Mouse (Mus musculus) intestine, postnatal 0 days (tissue): ENCODE measurements at regions not wholly inside any gene's neighbourhood (a gene's known extent, or its start where the extent isn't known, plus 50 kb on each side); places are given as distances from the start of the nearest gene placed in this dataset.

Experiments
- ATAC-seq: fragments of 200-750 bp; cut with Nextera tagmentation; 2 replicates; pipeline ENCODE4 v1.8.0; 2017; ENCODE audit warnings: mild to moderate bottlenecking, moderate TSS enrichment, moderate library complexity
- H3K27ac ChIP-seq: fragments of 300-500 bp; sonication (generic); 2 replicates; pipeline ENCODE4 v1.5.1; 2014; ENCODE audit warnings: mild to moderate bottlenecking, low read depth, low read length, moderate library complexity
- H3K27me3 ChIP-seq: fragments of 300-500 bp; sonication (generic); replicated peaks from 2 replicates; pipeline ENCODE4 v1.6.1; 2014; ENCODE audit warnings: low read length, mixed read lengths; ENCODE audit not compliant: control insufficient read depth, insufficient read depth
- H3K36me3 ChIP-seq: fragments of 300-500 bp; sonication (generic); 2 replicates; pipeline ENCODE4 v1.6.1; 2014; ENCODE audit warnings: mild to moderate bottlenecking, moderate library complexity; ENCODE audit not compliant: control insufficient read depth, insufficient read depth
- H3K4me1 ChIP-seq: fragments of 300-500 bp; sonication (generic); replicated peaks from 2 replicates; pipeline ENCODE4 v1.6.1; 2014; ENCODE audit warnings: antibody characterized with exemption, low read length, mixed read lengths; ENCODE audit not compliant: control insufficient read depth, insufficient read depth
- H3K4me2 ChIP-seq: fragments of 300-500 bp; sonication (generic); replicated peaks from 2 replicates; pipeline ENCODE4 v1.6.1; 2014; ENCODE audit warnings: low read depth, mild to moderate bottlenecking, moderate library complexity
- H3K4me3 ChIP-seq: fragments of 300-500 bp; sonication (generic); 2 replicates; pipeline ENCODE4 v1.5.1; 2014; ENCODE audit warnings: low read depth, low read length
- H3K9ac ChIP-seq: fragments of 300-500 bp; sonication (generic); 2 replicates; pipeline ENCODE4 v1.6.1; 2014; ENCODE audit warnings: mild to moderate bottlenecking, low read depth, low read length
- H3K9me3 ChIP-seq: fragments of 300-500 bp; sonication (generic); 2 replicates; pipeline ENCODE4 v1.6.1; 2016; ENCODE audit warnings: mixed run types; ENCODE audit not compliant: control insufficient read depth
- CTCF ChIP-seq: sonication (generic); IDR thresholded peaks from 2 replicates; pipeline ENCODE4 v1.5.1; 2016; ENCODE audit warnings: low read depth, mild to moderate bottlenecking, control low read depth, antibody characterized with exemption, moderate library complexity
- WGBS: fragments of 180-500 bp; shearing (Covaris S2); extraction: QIAGEN DNeasy Blood & Tissue Kit; methylation state at CpG from one replicate; pipeline ENCODE4 v1.1.7; 2014; 5-methylcytosine and 5-hydroxymethylcytosine counted together

GRCm38 (mm10) chr12:106872966-106873730, 615.3 kb upstream of the 3110018I06Rik start:
- WGBS, result 86% methylated on average over 11 of the region's 11 CpGs
- Histone ChIP-seq H3K9ac (no peak overlapping the region), H3K27me3 (no peaks in the 10 kb centered on the region), H3K27ac (no peak overlapping the region), H3K9me3 (no peaks in the 10 kb centered on the region), H3K4me2 (no peak overlapping the region), H3K4me1 (no peaks in the 10 kb centered on the region), H3K36me3 (no peaks in the 10 kb centered on the region), H3K4me3 (no peak overlapping the region)
- no peak for ATAC-seq
- no peak for TF ChIP-seq CTCF

- TF ChIP-seq CTCF, result no peak
- Histone ChIP-seq H3K4me1 (no peaks in the 10 kb centered on the region), H3K27ac (no peak overlapping the region), H3K4me2 (no peak overlapping the region), H3K9ac (no peak overlapping the region), H3K4me3 (no peak overlapping the region), H3K9me3 (no peaks in the 10 kb centered on the region), H3K36me3 (no peaks in the 10 kb centered on the region), H3K27me3 (no peaks in the 10 kb centered on the region)
- ATAC-seq, result no peak
- WGBS, result 76% methylated on average over 6 of the region's 6 CpGs
These were observed 598.1 kb upstream of the 3110018I06Rik start for GRCm38 (mm10) chr12:106890319-106890718.

- Histone ChIP-seq H3K27ac (no peak overlapping the region), H3K27me3 (no peaks in the 10 kb centered on the region), H3K4me3 (no peak overlapping the region), H3K36me3 (no peaks in the 10 kb centered on the region), H3K9me3 (no peaks in the 10 kb centered on the region), H3K9ac (no peak overlapping the region), H3K4me1 (no peaks in the 10 kb centered on the region), H3K4me2 (no peak overlapping the region)
- 38% methylated on average over 1 of the region's 1 CpGs for WGBS
- ATAC-seq, result no peak
- TF ChIP-seq CTCF, result no peak
These were observed 594.4 kb upstream of the 3110018I06Rik start for GRCm38 (mm10) chr12:106894061-106894460.

DNA sequence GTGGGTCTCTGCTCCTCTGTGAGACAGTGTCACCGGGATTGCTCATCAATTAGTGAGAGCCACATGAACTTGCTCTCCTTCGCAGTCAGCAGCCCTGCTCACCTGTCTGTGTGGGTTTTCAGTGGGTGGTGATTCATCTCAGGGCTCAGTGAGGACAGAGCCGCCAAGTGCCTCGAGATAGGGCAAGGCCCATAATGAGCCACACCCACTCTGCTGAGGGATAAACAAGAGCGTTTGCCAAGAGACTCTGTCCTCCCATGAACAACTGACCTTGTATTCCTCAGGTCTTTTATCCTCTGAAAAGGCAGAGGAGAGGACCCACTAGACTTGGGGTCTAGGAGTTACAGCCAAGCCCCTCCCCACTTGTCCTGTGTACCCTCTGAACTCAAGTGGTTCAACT, 584.2 kb upstream of the 3110018I06Rik start:
- Histone ChIP-seq H3K36me3 (no peaks in the 10 kb centered on the region), H3K9me3 (no peaks in the 10 kb centered on the region), H3K27me3 (no peaks in the 10 kb centered on the region), H3K27ac (no peak overlapping the region), H3K4me2 (no peak overlapping the region), H3K4me3 (no peak overlapping the region), H3K4me1 (no peaks in the 10 kb centered on the region), H3K9ac (no peak overlapping the region)
- no peak for ATAC-seq
- TF ChIP-seq CTCF, result no peak
- 32% methylated on average over 5 of the region's 5 CpGs for WGBS

GRCm38 (mm10) chr12:106912782-106913181, 575.6 kb upstream of the 3110018I06Rik start:
- WGBS, result 57% methylated on average over 3 of the region's 3 CpGs
- Histone ChIP-seq H3K4me1 (no peaks in the 10 kb centered on the region), H3K27me3 (no peaks in the 10 kb centered on the region), H3K4me2 (no peak overlapping the region), H3K9me3 (no peaks in the 10 kb centered on the region), H3K9ac (no peak overlapping the region), H3K36me3 (no peaks in the 10 kb centered on the region), H3K27ac (no peak overlapping the region), H3K4me3 (no peak overlapping the region)
- no peak for TF ChIP-seq CTCF
- no peak for ATAC-seq

DNA sequence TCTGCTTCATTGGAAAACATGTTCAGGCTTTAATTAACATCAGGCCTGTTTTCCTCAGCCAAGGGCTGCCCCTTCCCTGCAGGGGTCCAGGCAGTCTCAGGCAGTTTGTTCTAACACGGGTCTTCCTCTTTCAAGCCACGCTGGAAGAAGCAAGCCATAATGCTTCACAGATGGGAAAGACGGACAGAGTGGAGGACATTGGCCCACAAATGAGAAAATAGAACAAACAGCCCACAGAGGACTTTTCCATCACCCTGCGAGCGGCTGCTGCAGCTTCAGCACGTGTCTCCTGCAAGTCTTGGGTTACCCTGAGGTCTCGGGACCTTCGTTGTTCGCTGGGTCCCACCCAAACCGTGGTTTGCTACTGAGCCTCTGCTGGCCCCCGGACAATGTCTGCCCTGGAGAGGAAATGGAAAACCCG, 565.9 kb upstream of the 3110018I06Rik start:
- no peak overlapping the region for H3K27ac ChIP-seq
- H3K4me3 ChIP-seq, result no peak overlapping the region
- no peak overlapping the region for H3K4me2 ChIP-seq
- no peak for TF ChIP-seq CTCF
- no peaks in the 10 kb centered on the region for H3K4me1 ChIP-seq
- H3K36me3 ChIP-seq, result no peaks in the 10 kb centered on the region
- H3K9me3 ChIP-seq, result no peaks in the 10 kb centered on the region
- 80% methylated on average over 12 of the region's 12 CpGs for WGBS
- H3K27me3 ChIP-seq, result no peaks in the 10 kb centered on the region
- no peak overlapping the region for H3K9ac ChIP-seq
- ATAC-seq, result no peak

GRCm38 (mm10) chr12:106928389-106928788, 560.0 kb upstream of the 3110018I06Rik start:
- Histone ChIP-seq H3K36me3 (no peaks in the 10 kb centered on the region), H3K4me1 (no peaks in the 10 kb centered on the region), H3K4me2 (no peak overlapping the region), H3K9ac (no peak overlapping the region), H3K27ac (no peak overlapping the region), H3K9me3 (no peaks in the 10 kb centered on the region), H3K27me3 (no peaks in the 10 kb centered on the region), H3K4me3 (no peak overlapping the region)
- TF ChIP-seq CTCF, result no peak
- 78% methylated on average over 5 of the region's 5 CpGs for whole genome bisulfite sequencing
- ATAC-seq, result no peak
